Mouse (Mus musculus) cortical plate, adult 2 months (tissue): ENCODE measurements around the gene Apobr. TPM values are rescaled to one million over a fixed set of nuclear protein-coding genes. Genes with fewer than 3 reads are reported as not detected.

Experiments used
- H3K27ac ChIP-seq: fragments of 200-500 bp; 2 replicates; pipeline ENCODE4 v1.5.1; 2012; ENCODE audit warnings: low read length, control low read depth, inconsistent platforms; ENCODE audit not compliant: insufficient read depth
- H3K4me1 ChIP-seq: fragments of 200-500 bp; 2 replicates; pipeline ENCODE4 v1.6.1; 2011; ENCODE audit warnings: low read length; ENCODE audit not compliant: control insufficient read depth, insufficient read depth
- H3K4me3 ChIP-seq: fragments of 200-500 bp; 2 replicates; pipeline ENCODE4 v1.5.1; 2011; ENCODE audit warnings: mild to moderate bottlenecking, low read length, control low read depth; ENCODE audit not compliant: insufficient read depth
- CTCF ChIP-seq: fragments of 200-500 bp; IDR thresholded peaks from 2 replicates; pipeline ENCODE4 v1.5.1; 2011; ENCODE audit warnings: mild to moderate bottlenecking, control low read depth, low read length; ENCODE audit not compliant: insufficient read depth; ENCODE audit errors: extremely low read depth
- POLR2A ChIP-seq: fragments of 200-500 bp; IDR thresholded peaks from 2 replicates; pipeline ENCODE4 v1.6.1; 2011; ENCODE audit warnings: mild to moderate bottlenecking, low read length, control low read depth; ENCODE audit not compliant: insufficient read depth; ENCODE audit errors: extremely low read depth
- polyA plus RNA-seq: library from polyadenylated mRNA; depleted of rRNA; stranded (reverse); fragments of >200 nt; gene quantifications from 2 replicates; pipeline ENCODE4 v1.2.3, GENCODE M21; 2012; rRNA removed

The Apobr gene
- polyA plus RNA-seq, 1 experiment = 0.84 TPM

DNA sequence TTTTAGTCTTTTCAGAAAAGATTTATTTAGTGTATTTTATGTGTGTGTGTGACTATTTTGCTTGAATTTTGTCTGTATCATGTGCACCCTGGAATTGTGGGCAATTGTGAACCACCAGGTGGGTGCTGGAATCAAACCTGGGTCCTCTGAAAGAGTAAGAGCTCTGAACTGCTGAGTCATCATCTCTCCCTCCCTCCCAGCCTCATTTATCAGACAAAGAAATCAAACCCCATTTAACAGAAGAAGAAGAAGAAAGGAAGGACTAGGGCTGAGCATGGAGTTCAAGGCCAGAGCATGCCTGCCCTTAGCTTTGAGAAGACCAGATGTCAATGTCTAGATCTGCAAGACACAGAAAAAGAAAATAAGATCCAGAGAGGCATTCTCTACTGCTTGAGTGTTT lies 50.6 kb downstream of the Apobr start:
- no peaks in the 10 kb centered on the region for H3K4me1 ChIP-seq
- H3K4me3 ChIP-seq = no peak overlapping the region
- TF ChIP-seq POLR2A = no peak
- no peak for TF ChIP-seq CTCF
- H3K27ac ChIP-seq = no peak overlapping the region

DNA sequence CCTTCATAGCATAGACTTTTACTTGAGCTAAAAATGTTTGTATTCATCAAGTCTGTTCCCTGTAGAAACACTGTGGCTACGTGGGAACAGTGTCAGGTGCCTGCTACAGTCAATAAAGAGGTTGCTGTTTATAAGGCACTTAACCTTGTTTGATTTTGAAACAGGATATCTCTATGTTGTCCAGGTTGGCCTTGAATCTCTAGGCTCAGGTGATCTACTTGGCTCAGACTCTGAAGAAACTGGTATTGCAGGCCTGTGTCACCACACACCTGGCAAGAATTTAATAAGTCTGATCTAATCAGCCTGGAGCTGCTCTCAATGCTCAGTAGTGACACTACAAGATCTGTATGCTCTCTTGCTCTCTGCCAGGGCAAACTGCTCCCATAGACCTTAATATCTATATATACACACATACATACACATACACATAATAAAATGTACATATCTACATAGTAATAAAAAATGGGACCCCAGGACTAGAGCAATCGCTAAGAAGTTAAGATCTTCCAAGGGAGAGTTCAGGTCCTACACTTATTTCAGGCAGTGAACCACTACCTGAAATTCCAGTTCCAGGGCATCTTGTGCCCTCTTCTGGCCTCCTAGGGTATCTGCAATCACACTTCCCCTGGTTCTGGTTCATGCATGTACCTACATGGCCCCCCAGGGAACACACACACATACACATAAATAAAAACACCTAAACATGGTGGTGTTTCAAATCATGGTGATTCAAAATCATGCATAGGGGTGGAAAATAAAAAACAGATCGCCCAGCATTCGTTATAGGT lies 52.2 kb downstream of the Apobr start:
- no peaks in the 10 kb centered on the region for H3K4me1 ChIP-seq
- TF ChIP-seq POLR2A (no peak), CTCF (peak; percentile 79)
- no peak overlapping the region for H3K4me3 ChIP-seq
- no peak overlapping the region for H3K27ac ChIP-seq

Other genes with a start within 250 kb of the Apobr start
- 1.3 and 1.4 TPM in 2 replicates for gene Lat, start 215.4 kb upstream of the Apobr start, polyA plus RNA-seq
- gene Spns1, start 207.5 kb upstream of the Apobr start, polyA plus RNA-seq = 171 and 177 TPM in 2 replicates
- gene Nfatc2ip, start 188.2 kb upstream of the Apobr start, polyA plus RNA-seq = 6.3 and 6.4 TPM in 2 replicates
- 0.36 and 0.79 TPM in 2 replicates for gene Cd19, start 170.1 kb upstream of the Apobr start, polyA plus RNA-seq
- 21.9 and 23.8 TPM in 2 replicates for gene Rabep2, start 156.2 kb upstream of the Apobr start, polyA plus RNA-seq
- gene Atp2a1, start 121.8 kb upstream of the Apobr start, polyA plus RNA-seq = 0.52 and 0.57 TPM in 2 replicates
- gene Sh2b1, start 109.5 kb upstream of the Apobr start, polyA plus RNA-seq = 63.7 and 66.0 TPM in 2 replicates
- gene Tufm, start 97.6 kb upstream of the Apobr start, polyA plus RNA-seq = 90.1 and 96.8 TPM in 2 replicates
- gene Atxn2l, start 81.5 kb upstream of the Apobr start, polyA plus RNA-seq = 119 and 129 TPM in 2 replicates
- gene Eif3c, start 18.5 kb upstream of the Apobr start, polyA plus RNA-seq = 102 and 103 TPM in 2 replicates
- 41.8 and 42.3 TPM in 2 replicates for gene Cln3, start 875 bp downstream of the Apobr start, polyA plus RNA-seq
- 0.19 TPM in 1 of 2 replicates, not detected in the other for gene Il27, start 10.0 kb downstream of the Apobr start, polyA plus RNA-seq
- gene Nupr1, start 45.9 kb downstream of the Apobr start, polyA plus RNA-seq = 21.6 and 23.1 TPM in 2 replicates
- 38.1 and 43.4 TPM in 2 replicates for gene Sgf29, start 64.4 kb downstream of the Apobr start, polyA plus RNA-seq
- gene Sult1a1, start 91.5 kb downstream of the Apobr start, polyA plus RNA-seq = 14.1 and 16.5 TPM in 2 replicates
- gene Bola2, start 110.5 kb downstream of the Apobr start, polyA plus RNA-seq = 51.2 and 55.8 TPM in 2 replicates
- 31.2 and 33.8 TPM in 2 replicates for gene Slx1b, start 110.8 kb downstream of the Apobr start, polyA plus RNA-seq
- 204 and 218 TPM in 2 replicates for gene Coro1a, start 122.8 kb downstream of the Apobr start, polyA plus RNA-seq
- 246 and 283 TPM in 2 replicates for gene Mapk3, start 174.7 kb downstream of the Apobr start, polyA plus RNA-seq
- gene Gdpd3, start 181.4 kb downstream of the Apobr start, polyA plus RNA-seq = 2.5 and 3.1 TPM in 2 replicates
- gene Ypel3, start 192.0 kb downstream of the Apobr start, polyA plus RNA-seq = 539 and 545 TPM in 2 replicates
- 1.4 and 1.6 TPM in 2 replicates for gene Tbx6, start 196.5 kb downstream of the Apobr start, polyA plus RNA-seq
- gene Ppp4c, start 207.6 kb downstream of the Apobr start, polyA plus RNA-seq = 75.4 and 77.7 TPM in 2 replicates
- gene Fam57b, start 212.7 kb downstream of the Apobr start, polyA plus RNA-seq = 108 and 124 TPM in 2 replicates
- 0.67 TPM in 1 of 2 replicates, not detected in the other for gene 4930451I11Rik, start 246.7 kb downstream of the Apobr start, polyA plus RNA-seq